Mouse (Mus musculus): Measurements from ENCODE around the gene Hdac9.

The Hdac9 gene

GRCm38 (mm10) chr12:34688941-34689340, 228.0 kb downstream of the Hdac9 start:
- DNase-seq, result no peak

DNA sequence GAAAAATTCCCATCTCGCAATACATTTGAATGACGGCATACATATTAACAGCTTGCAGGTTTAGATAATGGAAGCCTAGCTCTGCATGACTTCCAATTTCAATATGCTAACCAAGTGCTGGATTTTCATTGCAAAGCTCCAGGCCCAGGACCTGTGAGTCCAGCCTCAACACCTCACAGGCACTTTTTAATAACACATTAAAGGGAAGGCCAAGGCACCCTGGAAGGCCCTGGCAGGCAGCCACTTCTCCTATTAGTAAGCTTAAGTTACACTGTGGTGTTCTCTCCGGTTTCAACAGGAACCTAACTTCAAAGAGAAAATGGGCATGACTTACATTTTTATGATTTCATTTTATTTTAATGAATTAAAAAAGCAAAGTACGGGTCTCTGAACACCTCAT, 233.5 kb downstream of the Hdac9 start:
- DNase-seq, result no peak

- DNase-seq, result no peak
Measured at GRCm38 (mm10) chr12:34682657-34683056, 234.2 kb downstream of the Hdac9 start.

DNA sequence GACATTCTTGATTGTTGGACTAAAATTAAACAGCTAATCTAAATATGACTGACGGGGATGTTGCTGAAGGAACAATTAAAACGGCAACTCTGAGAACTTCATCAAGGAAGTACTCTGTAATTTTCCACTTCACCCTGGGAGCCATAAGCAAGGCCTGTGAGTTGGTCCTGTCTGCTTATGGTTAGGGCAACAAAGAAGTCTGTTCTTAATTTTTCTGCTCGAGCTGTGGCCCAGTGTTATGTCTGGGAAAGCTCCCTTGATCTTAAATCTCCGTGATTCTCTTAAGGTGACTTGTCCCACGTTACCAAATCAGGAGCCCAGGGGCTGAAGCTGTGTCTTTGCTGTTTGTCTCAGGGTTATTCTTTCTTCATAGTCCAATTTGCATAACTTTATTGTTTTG, 236.3 kb downstream of the Hdac9 start:
- DNase-seq, result no peak

DNA sequence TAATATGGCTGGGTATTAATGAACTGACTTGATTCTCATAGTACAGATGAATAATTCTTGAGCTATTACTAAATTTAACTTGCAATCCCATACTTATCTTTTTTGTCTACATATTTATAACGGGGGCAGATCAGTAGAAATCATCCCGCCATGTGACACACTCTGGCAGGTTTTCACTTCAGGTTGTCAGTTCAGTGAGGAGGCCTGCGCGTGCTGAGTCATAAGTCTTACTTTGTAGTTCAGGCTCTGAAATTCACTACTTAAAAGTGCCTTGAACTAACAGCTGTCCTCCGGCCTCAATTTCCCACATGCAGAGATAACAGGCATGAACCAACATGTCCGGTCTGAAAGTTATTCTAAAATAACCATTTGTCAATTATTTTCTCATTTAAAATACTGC, 239.8 kb downstream of the Hdac9 start:
- DNase-seq, result no peak

DNA sequence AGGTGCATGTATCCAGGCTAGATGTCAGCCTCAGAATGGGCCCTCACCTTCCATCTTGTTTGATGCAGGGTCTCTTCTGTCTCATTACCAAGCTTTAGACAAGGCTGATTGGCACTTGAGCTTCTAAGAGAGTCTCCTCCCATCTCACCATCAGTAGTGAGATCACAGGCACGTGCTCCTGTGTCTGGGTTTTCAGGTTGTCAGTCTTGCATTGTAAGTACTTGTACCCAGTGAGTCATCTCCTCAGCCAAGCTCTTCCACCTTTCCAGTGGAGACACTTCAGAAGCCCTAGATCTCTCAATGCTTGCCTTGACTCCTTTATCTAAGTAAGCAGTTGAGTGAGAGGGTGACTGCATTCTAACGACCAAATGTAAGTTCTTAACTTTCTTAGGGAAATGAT, 242.7 kb downstream of the Hdac9 start:
- no peak for DNase-seq

GRCm38 (mm10) chr12:34673539-34673938, 243.4 kb downstream of the Hdac9 start:
- no peak for DNase-seq

DNA sequence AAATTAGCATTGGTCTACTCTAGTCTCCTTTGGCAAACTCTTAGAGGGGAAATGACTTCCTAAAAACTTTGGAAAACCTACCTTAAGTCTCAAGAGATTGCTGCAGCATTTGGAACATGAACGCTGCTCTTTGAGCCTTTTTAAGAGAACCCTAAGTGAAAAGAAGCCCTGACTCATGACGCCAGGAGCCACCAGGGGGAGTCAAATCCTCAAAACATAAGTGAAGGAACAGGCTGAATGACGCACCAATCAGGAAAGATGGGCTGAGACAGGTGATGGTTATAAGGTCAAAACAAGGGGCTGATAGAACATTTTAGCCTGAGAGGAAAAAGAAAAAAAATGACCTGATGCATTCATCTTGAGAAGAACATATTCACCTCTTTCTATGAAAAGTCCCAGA, 252.1 kb downstream of the Hdac9 start:
- peak; percentile 62 for DNase-seq

GRCm38 (mm10) chr12:34661378-34661777, 255.5 kb downstream of the Hdac9 start:
- DNase-seq, result no peak

GRCm38 (mm10) chr12:34660027-34660426, 256.9 kb downstream of the Hdac9 start:
- no peak for DNase-seq

DNA sequence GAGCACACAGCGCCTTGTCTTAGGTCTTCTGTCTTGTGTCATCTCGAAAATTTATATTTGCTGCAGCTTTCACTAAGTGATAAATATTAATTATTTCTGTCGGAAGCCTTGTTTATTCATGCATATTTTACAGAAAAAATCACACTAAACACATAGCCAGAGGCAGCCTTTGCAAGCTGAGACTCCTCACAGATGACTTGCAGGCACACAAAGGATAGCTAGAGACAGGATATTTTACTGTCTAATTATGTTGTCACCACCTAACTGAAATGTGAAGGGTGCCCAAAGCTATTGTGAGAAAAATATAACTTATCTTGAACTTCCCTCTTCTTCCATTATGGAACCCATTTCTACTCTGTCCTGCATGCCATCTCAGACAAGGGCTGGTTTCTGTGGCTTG, 258.3 kb downstream of the Hdac9 start:
- no peak for DNase-seq

DNA sequence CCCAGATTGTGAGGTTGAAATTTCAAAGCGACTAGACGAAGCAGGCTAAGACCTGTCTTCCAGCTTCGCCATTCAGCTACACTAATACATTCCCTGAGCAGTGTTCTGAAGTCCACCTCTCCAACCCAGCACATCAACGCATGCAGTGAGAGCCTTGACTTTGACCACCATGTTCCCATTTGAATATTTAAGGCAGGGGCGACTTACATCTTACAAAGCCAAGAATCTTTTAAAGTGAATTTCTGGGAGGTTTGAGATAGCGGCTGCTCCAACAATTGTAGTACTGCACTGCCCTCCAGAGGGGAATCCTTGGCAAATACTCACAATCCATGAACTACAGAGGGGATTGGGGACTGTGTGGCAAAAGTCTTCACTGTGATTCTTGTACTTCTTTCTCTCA, 258.8 kb downstream of the Hdac9 start:
- no peak for DNase-seq

- DNase-seq, result no peak
Measured at GRCm38 (mm10) chr12:34653615-34654014, 263.3 kb downstream of the Hdac9 start.

DNA sequence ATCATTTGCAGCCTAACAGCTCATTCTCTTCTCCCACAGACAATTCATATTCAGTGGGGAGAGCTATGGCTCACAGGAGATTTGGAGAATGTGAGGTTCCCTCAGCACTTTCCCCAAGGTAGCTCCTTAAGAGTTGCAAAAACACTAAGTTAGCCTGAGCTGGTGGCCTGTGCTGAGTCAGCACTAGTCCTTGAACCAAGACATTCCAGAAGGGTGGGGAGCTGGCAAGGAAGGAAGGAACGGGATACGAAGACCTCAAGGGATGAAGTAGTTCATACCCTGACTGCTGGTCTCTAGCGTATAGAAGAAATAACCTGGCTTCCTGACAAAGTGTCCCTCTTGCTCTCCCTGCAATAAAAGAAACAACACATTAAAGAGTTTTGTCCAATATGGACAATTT, 268.1 kb downstream of the Hdac9 start:
- no peak for DNase-seq

DNA sequence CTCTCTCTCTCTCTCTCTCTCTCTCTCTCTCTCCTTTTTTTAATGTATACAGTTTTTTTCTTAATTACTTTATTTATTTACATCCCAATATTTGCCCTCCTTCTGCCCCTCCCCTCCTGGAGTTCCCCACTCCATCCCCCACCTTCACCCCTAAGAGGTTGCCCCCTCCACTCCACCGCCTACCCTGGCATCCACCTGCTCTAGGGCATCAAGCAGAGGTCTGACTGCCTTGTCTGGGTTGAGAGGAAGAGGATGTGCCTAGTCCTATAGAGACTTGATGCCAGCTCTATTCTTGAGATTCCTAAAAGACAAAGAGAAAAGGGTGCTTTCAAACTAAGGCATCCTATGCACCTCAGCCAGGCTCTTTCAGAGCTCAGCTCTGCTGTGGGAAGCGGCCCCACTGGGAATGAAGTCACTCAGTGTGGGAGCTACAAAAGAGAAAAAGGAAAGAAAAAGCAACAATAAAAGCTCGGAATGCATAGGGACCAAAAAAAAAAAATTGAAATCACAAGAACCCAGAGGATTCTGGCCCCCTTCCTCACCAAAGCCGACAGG, 275.1 kb downstream of the Hdac9 start:
- DNase-seq, result no peak

DNA sequence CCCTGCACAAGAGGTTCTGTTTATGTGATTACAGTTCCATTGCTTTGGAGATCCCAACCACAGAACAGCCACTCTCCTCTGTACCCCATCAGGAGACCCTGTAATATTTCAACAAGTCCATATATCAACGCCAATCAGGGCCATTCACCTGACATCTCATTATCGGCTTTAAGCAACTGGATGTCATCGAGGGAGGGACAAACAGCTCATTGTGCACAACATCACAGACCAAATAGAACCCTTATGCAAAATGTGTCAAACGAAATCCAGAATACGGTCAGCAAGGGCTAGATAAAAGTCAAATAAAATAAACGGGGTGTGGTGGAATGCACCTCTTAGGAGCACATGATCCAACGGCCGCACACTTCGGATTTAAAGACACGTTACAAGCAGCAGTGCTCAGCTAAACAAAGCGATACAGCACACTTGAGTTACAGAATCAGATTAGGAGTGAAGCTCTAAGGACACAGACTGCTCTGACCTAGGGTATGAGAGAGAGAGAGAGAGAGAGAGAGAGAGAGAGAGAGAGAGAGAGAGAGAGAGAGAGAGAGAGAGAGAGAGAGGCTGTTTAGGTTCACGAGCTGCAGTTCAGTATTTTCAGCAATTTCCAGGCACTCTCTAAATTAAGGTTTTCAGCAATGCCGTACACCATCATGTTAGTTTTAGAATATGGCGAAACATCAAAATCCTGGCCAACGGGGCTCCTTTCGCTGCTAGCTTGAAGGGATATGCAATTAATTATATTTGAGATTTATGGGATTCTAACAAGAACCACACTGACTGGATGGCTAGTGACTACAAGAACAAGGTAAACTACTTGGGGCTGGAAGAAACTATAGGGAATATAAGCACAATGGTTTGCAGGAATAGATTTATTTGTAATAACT, 279.4 kb downstream of the Hdac9 start:
- DNase-seq, result no peak

DNA sequence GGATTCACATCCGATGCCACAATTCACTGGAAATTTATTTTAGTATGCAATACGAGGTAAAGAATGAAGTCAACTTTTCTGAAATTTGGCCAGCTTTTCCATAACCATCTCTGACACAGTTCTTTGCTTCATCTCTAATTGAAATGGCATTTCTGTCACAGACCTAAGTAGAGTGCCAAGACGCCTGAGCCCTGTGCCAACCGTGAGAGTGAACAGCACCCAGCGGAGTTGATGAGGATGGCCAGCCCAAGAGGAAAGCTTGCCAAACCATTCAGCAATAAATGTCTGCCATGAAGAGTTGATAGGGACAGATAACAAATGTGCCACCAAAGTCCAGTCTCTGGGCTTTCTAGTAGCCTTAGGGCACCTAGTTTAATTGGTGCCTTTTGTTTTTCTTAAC, 297.8 kb downstream of the Hdac9 start:
- no peak for DNase-seq

GRCm38 (mm10) chr12:34618321-34618720, 298.6 kb downstream of the Hdac9 start:
- no peak for DNase-seq

DNA sequence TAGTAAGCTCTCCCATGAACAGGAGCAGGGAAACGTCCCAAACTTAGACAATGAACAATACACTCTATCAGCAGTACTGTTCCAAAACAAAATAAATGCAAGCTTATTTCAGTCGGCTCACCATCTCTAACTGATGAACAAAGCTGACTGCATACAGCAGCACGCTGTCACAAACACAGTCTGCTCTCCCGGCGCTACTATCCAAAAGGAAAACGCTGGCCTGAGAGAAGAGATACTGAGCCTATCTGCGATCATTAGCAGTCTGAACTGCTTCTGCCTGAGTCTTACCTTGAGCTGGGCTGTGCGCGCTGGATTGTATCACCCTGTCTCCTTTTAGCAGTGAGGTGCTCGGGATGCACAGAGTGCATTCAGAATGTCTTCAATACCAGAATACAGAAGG, 299.1 kb downstream of the Hdac9 start:
- no peak for DNase-seq

- no peak for DNase-seq
Measured at GRCm38 (mm10) chr12:34614796-34615195, 302.1 kb downstream of the Hdac9 start.

DNA sequence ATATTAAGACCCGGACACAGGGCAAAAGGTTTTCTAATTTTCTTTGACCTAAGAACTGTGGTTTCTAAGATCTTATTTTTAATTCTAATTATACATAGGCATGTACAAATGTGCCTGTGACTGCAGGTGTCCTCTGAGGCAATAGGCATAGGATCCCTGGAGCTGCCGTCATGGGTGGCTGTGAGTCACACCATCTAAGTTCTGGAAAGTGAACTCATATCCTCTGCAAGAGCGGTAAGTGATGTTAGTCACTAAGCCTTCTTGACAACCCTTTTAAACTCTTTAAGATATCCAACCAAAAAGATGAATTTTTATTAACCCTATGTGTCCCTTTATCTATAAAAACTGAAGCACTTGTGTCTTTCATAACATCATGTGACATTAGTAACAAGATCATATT, 304.4 kb downstream of the Hdac9 start:
- no peak for DNase-seq

GRCm38 (mm10) chr12:34604521-34604920, 312.4 kb downstream of the Hdac9 start:
- no peak for DNase-seq

- no peak for DNase-seq
Measured at GRCm38 (mm10) chr12:34594167-34594793, 322.6 kb downstream of the Hdac9 start.

DNA sequence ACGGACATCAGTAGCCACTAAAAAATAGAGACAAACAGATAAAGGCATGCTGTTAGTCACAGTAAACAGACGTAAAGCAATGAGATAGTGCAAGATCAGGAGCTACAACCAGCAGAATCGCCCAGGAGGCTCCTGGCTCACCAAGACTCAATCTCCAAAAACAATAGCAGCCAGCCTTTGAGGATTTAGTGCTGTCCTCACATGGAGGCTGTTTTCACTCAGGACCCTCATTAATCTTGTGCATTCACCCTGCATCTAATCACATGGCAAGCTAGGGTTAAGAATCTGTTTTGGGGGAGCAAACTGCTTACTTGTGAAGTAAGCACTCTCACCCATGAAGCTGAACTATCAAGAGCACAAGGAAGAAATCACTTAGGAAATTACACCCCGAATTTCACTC, 329.7 kb downstream of the Hdac9 start:
- DNase-seq, result no peak
